Mouse (Mus musculus) heart, postnatal 14 days (tissue): Measurements from ENCODE around the gene Cggbp1. TPM values are rescaled to one million over a fixed set of nuclear protein-coding genes. Genes with fewer than 3 reads are reported as not detected.

Source experiments
- total RNA-seq, 2 experiments: library from RNA; stranded (reverse); gene quantifications; 2 replicates each; pipeline ENCODE4 v1.2.3; 2021

The Cggbp1 gene
- total RNA-seq, 2 experiments from 2014 or later, result 45.7 to 52.6 TPM

Other genes with a start within 250 kb of the Cggbp1 start
- gene Csnka2ip, start 249.6 kb upstream of the Cggbp1 start, total RNA-seq, result not detected
- 10 to 100 TPM; 24.5 to 24.6 TPM for gene 4930453N24Rik, start 80.8 kb upstream of the Cggbp1 start, total RNA-seq
- 1 to 10 TPM; 9.6 to 10.0 TPM for gene Zfp654, start 344 bp upstream of the Cggbp1 start, total RNA-seq